Mouse (Mus musculus): ENCODE measurements around the gene Anks1.
"Not testable (repeated sequence)": the region's sequence is repeated elsewhere in the genome, so short reads cannot be mapped to it uniquely, and the experiment has no call there.

The Anks1 gene

DNA sequence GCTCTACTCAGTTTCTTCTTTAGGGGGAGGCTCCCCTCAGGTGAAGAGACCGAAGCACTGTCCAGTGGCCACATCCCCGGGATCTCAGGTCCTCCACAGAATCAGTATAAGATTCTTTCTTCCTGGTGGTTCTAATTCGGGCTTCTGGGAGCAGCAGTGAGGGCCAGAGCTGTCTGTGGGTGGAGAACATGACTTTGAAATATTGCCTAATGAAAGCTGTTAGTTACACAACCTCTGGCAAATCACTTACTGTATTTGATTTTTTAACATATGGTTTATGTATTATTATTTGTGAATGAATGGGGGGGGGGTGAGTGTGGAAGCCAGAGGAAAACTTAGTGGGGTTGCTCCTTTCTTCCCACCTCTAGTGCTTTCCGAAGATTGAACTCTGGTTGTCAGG is 22.7 kb downstream of the Anks1 start:
- DNase-seq (ENCODE audit: low spot score), result no peak

DNA sequence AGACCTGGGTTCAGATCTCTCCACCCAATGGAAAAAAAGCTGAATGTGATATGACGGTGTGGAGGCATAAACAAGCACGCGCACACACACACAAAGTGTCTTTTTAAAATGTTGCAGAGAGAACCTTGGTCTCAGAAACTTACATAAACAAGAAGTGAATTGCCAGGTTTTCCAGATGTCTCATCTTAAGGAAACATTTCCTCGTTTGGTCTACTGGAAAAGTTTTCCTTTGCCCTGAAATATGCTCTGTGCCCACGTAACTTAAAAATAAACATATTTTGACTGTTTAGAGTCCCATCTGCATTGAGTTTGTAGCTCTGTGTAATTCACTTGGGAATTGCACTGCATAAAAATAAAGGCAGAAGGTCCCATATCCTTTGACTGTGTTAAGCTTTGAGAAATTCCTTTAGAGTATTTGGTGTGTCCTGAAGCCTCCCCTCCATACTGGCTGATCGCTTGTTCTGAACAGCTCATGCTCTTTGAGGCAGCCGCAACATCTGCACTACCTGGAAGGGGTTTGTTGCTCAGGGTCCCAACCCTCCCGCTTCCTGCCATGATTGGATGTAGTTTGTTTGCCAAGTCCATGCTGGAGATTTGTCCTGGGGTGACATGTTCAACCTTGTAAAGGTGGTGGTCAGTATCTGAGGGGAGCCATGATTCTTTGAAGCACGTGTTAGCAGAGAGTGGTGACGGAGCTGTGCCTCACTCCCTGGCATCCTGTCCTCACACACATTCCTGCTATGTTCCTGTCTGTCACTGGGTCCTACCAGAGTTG is 25.2 kb downstream of the Anks1 start:
- DNase-seq (ENCODE audit: low spot score), result no peak

DNA sequence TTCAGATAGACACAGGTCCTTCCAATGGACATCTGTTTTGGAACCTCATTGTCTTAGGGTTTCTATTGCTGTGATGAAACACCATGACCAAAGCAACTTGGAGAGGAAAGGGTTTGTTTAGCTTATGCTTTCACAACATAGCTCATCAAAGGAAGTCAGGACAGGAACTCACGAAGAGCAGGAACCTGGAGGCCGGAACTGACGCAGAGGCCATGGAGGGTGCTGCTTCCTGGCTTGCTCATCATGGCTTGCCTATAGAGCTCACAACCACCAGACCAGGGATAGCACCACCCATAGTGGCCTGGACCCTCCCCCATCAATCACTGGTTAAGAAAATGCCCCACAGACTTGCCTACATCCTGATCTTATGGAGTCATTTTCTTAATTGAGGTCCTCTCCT is 26.0 kb downstream of the Anks1 start:
- no peak for DNase-seq (ENCODE audit: low spot score)

DNA sequence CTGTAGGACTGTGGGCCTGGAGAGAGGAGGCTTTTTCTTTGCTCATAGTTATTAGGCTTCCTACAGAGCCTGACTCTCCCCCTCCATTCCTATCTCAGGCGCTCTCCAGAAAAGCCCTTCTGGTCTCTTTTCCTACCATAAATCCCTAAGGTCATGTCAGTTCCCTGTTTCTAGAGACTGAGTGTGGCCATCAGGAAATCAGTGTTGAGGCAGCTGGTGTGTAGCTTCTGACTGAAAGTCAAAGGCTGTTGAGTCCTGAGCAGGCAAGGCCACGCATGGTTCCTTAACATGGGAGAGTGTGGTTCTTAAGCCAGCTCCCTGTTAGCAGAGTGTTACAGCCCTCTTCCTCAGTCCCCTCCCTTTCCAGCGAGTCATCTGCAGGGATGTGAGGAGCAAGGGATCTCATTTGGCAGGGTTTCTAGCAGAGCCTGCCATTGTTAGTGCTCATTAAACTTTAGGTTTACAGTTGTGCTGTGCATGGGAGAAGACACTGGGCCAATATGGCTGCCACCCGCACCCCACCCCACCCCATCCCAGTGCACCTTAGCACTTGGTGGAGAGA is 28.0 kb downstream of the Anks1 start:
- DNase-seq (ENCODE audit: low spot score), result no peak

DNA sequence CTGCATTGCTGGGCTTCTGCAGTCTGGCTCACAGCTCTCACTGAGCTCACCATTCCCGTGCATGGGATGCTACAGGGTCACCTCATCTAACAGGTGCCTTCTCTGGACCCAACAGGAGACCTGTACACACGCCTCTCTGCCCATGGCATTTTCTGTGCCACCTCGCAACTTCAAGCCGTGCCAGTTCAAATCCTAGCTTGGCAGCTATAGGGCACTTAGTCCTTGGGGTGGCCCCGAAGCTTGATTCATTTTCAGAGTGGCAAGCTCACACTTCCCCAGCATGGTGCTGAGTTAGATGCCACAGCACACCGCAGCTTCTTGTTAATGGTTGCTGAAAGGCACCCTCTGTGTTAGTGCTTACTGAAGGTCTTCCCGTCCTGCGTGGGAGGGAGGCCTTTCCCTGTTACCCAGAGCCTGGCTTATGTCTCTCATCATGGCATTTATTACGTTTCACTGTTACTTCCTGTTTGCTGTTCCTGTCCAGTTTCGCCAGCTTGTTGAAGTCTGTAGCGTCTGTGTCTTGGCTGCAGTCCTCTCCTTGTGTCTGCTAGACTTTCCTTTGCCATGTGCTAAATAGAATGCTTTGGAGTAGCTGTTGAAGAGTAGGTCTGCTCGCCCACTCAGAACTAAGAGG is 29.1 kb downstream of the Anks1 start:
- no peak for DNase-seq (ENCODE audit: low spot score)

DNA sequence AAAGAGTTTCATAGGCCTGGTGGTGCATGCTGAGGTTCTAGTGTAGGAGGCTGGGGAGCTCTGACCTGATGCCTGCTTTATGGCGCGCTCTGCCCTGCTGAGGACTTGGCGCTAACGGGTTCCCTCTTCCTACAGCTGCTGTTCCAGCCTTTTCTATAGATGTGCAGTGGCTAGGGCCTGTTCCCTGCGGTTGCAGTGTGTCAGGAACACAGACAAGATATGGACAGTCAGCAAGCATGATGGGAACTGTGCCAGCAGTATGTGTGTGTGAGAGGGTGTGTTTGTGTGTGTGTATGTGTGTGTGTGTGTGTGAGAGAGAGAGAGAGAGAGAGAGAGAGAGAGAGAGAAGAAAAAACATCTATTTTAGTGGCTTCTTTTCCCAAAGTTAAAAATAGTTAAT is 29.9 kb downstream of the Anks1 start:
- no peak for DNase-seq (ENCODE audit: low spot score)

DNA sequence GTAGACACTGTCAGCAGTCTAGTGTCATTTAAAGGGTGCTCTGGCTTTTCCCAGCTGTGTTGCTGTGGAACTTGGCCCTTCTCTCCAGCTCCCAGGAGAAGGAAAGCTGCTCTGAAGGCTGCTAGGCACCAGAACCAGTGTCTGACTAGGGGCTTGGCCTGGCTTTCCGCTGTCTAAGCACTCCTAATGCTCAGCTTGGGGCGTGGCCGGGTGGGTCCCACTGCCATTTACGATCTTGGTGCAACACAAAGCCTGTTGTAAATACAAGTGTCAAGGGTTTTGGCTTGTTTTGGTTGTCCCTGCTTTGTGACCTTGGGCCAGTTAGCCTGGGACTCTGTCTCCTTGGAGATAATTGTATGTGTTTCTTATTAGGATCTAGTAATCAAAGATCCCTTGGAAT is 31.2 kb downstream of the Anks1 start:
- no peak for DNase-seq (ENCODE audit: low spot score)

DNA sequence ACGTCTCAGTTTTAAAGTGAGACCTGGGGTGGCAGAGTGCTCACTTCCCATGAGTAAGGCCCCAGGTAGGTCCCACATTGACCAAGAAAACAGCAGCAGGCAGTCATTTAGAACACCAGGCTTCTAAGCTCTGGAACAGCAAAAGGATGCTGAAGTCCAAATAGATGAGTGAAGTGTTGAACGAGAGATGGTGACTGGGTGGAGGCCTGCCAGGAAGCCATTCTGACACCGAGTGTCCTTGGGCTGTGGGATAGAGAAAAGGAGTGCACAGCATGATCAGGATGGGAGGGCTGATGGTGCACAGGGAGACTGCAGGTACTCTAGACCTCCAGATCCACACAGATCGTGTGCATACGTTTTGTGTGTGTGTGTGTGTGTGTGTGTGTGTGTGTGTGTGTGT is 32.1 kb downstream of the Anks1 start:
- no peak for DNase-seq (ENCODE audit: low spot score)

DNA sequence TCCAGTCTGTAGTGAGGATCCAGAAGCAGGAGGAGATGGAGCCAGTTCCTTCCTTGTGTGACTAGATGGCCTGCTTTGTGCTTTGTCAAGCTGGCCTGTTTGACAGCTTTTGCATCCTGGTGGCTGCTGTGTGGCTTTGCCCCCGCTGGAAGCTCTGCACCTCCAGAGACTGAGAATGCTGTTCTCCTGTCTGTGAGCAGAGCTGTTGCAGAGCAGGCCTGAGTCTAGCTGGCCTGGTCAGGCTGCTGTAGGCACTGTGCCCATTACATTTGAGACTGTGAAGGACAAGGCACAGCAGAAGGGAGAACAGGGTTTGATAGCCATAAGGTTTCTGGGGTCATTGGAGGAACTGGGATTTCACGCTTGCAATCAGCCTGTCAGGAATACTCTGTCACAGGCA is 32.6 kb downstream of the Anks1 start:
- DNase-seq (ENCODE audit: low spot score), result no peak

DNA sequence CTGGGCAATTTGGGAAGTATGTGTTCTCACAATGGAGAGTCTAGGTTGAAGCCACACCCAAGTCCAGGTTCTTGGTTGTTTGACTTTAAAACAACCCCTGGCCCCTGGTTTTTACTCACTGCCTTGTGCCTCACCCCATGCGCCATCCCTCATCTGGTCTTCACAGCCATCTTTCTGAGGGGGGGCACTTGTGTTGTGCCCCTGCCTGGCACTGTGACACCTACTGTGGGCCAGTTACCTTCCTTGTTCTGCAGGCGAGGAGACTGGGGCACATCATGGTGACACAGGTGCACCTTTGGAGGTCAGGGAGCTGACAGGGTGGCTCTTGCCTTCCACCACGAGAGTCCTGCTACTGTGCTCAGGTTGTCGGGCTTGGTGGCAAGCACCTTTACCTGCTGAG is 33.0 kb downstream of the Anks1 start:
- DNase-seq (ENCODE audit: low spot score), result no peak

DNA sequence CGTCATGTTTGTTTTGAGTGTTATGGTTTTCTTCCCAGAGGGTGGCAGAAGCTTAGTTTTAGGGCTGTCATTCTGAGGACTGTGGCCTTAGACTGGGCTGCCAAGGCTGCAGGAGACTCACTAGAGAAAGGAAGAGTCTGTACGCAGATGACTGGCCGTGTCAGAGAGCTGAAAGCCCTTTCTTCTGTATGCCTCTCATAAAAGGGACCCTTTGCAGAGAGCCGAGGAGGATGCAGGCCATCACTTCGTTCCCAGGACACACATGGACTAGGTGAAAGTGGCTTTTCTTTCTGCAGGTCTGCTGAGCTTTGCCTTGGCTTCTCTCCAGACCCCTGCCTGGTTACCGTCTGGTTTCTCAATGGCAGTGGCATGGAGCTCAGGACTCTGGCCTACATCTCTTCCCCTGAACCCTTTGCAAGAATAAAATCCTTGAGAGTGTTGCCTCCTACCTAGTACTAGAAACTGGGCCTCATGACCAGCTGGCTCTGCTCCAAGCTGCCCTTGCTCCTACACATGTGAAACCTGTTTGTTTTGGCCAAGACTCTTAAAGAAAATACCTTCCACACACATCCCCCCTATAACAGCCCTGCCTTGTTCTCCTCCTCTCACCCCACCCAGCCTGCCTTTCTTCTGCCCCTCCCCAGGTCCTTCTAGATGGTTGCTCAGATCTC is 36.6 kb downstream of the Anks1 start:
- DNase-seq (ENCODE audit: low spot score), result no peak

DNA sequence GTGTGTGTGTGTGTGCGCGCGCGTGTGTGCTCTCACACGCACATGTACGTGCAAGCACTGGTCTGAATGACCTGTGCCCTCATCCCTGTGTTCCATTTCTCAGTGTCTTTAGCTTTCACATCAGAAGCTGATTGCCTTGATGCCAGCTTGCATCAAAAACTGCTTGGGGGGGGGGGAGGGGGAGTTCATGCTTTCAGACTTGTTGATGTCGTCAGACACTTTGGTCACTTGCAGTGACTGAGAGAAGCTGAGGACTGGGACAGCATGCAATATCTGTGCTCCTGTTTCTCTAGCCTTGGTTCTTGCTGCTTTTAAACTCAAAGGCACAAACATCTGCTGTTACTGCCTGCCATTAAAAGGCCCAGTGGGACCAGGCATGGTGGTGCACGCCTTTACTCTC is 37.3 kb downstream of the Anks1 start:
- DNase-seq (ENCODE audit: low spot score), result no peak

DNA sequence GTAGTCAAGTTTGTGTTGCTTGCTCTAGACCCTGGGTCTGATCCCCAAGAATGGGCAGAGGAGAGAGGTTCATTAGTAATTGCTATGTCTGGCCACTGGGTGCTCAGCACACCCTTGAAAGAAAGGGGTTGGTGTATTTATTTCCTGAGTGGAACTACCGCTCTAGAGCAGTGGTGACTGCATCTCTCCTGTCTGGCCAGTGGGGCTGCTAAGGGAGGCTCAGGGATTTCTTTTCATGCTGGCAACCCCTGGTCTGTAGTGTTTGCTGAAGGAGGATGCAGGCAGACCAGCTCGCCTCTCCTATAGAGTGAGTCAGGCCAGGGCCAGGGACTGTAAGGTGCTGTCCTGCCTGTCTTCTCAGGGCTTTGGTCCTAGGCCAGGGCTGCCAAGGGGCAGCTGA is 38.0 kb downstream of the Anks1 start:
- DNase-seq (ENCODE audit: low spot score), result no peak

DNA sequence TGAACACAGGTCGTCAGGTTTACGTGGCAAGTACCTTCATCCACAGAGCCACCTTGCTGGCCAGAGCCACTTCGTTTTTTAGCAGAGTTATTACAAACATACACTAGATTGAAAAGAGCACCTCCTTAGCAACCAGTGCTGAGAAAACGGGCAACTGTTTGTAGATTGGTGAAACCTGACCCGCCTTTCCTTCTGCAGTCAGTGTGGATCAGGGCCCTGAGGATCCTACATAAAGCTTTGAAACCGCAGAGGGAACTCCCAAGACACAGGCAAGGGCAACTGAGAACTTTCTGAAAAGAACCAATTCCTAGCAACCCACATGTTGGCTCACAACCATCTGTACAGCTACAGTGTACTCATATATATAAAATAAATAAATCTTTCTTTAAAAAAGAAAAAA is 44.0 kb downstream of the Anks1 start:
- DNase-seq (ENCODE audit: low spot score), result no peak

DNA sequence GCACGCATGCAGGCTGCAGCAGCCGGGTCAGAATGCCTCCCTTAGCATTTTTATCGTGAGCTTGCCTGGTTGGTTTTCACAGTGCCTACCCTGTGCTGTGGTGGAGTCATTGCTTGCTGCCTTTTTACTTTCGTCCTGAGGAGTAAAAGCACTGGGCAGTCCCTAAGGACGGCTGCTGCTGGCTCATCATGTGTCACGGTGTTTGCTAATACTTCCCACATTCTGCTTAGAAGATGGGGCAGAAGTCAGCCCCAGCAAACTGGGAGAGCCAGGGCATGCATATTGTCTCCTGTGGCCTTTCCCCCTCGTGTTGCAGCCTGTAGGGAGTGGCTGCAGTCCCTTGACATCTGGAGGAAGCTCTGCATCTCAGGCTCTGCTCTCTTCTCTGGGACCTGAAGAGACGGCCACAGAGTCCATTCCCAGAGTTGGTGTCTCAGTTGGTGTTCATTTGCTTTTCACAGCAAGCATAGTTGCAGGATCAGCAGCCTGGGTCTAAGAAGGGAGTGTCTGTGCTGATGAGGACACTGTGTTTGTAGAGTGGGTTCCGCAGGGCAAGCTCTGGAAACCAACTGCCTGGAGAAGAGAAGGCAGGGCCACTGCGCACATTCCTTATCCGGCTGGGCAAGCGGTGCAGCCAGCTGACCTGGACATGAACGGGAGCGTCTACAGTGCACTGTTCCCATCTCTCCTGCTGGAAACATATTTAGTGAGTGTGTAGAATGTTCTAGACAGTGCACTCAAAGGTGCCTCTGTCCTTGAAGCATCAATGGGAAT is 45.7 kb downstream of the Anks1 start:
- no peak for DNase-seq (ENCODE audit: low spot score)

DNA sequence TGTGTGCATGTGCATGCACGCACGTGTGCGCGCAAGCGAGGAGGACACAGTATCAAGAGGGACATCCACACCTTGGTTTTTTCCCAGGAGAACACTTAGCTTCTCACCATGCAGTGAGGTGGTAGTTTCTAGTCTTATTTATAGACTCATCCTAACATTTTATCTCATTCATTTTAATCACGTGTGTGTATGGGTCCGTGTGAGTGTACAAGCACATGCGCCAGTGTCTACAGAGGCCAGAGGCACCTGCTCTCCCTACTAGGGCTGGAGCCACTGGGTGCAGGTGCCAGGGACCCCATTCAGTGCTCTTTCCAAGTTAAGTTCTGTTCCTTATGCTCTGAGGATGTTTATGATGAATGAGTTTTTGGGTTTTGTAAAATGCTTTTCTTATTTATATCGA is 48.5 kb downstream of the Anks1 start:
- DNase-seq (ENCODE audit: low spot score), result no peak

DNA sequence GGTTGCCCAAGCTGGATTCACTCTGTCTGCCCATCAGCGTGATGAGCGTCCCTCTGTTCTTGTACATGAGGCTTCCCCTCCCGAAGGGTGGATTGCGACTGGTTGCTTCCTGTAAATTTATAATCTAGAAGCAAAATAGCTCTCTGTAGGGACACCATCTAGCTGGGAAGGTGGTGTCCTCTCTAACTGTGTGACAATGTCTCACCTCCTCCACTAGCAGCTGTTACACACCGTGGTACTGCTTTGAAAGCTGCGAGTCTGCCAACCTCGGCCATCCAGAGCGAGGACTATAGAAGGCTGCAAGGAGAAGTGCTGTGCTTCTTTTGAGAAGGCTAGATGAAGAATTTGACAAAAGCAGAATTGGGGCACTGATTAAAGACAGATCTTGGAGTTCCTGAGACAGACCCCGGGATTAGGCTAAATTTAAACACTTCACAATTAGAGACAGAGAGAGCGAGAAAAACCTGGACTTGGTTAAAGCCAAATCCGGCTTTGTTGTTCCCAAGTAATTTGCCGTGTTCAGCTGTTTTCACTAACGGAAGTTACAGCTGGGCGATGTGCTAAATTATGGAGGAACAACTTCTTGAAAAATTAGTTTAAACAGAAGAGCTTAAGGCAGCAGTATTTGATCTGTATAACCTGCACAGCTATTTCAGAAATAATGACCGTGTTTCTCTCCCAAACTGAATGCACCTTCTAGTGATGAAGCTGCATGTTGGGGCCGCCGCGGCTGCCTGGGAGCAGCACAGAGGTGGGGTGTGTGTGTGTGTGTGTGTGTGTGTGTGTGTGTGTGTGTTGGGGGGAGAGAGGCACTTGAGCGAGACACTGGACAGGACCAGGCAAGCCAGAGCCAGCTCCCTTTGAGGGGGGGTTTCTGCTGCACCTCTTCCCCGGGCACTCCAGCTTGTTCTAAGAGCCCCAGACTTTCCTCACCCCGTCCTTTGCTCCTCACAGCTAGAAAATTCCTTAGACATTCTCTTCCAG is 51.3 kb downstream of the Anks1 start:
- DNase-seq (ENCODE audit: low spot score), result no peak

DNA sequence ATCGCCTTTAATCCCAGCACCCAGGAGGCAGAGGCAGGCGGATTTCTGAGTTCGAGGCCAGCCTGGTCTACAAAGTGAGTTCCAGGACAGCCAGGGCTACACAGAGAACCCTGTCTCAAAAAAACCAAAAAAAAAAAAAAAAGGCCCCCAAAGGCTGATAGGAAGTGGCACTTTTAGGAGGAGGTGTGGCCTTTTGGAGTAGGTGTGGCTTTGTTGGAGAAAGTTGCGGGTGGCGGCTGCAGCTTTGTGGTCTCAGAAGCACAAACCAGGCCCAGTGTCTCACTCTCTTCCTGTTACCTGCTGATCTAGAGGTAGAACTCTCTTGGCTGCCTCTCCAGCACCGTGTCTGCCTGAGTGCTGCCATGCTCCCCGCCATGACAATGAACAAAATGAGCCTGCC is 54.0 kb downstream of the Anks1 start:
- DNase-seq (ENCODE audit: low spot score), result not testable (repeated sequence)

DNA sequence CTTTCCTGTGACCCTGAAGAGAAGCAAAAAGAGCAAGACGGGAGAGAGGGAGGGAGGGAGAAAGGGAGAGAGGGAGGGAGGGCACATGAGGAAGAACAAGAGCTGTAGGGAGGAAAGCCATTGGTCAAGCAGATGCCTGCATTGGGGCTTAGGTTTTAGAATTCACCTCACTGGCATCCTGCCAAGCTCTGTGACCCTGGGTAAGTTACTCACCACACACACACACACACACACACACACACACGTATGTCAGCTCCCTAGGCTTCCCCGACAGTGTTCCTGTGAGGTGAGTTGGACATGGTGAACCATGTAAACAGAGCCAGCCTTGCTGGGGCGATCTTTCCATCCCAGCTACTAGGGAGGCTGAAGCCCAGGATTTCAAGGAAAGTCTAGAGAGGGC is 55.5 kb downstream of the Anks1 start:
- DNase-seq (ENCODE audit: low spot score), result no peak

DNA sequence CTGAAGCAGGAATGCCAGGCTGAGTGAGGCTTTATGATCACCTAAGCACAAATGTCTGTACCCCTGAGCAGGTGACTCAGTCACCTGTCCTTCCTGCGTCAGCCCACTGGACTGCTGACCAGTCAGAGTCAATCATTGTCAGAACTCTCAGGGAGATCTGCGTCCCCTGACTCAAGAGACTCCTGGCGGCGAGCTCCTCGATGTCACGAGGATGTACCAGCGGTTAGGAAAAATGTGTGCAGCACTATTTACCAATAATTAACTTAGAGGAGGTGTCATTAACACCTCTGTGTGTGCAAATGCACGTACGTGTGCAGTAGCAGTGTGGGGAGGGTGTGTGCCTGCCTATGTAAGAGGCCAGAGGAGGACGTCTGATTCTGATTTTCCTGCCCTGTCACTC is 56.2 kb downstream of the Anks1 start:
- no peak for DNase-seq (ENCODE audit: low spot score)

DNA sequence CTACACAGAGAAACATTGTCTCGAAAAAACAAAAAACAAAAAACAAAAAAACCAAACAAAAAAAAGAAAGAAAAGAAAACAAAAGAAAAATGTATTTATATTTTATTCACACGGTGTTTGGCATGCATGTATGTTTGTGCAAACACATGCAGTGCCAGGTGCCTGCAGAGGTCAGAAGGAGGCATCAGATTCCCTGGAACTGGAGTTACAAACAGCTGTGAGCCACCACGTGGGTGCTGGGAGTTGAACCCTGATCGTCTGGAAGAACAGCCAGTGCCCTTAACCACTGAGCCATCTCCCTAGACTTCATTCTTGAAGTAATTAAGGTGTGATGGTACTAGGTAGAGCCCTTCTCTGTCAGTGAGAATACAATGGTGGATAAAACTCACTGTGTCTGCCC is 57.0 kb downstream of the Anks1 start:
- DNase-seq (ENCODE audit: low spot score), result no peak
